Mouse (Mus musculus): ENCODE data around the gene Fcgrt. TPM values are rescaled to one million over a fixed set of nuclear protein-coding genes. Genes with fewer than 3 reads are reported as not detected.
A peak's percentile ranks its signal among the peaks of the same experiment; 100 is the strongest.

The Fcgrt gene
- polyA plus RNA-seq, 1 experiment from 2014 or later = 20.3 TPM

GRCm38 (mm10) chr7:45043307-45043706 is 60.3 kb downstream of the Fcgrt start:
- Histone ChIP-seq H3K4me2 (ENCODE audit: low read length) (no peak overlapping the region), H3K9me3 (replicated peaks; ENCODE audit: control insufficient read depth, low read length) (no peaks in the 10 kb centered on the region), H3K9ac (ENCODE audit: low read length) (no peak overlapping the region), H3K4me3 (ENCODE audit: low read depth, low read length) (no peak overlapping the region), H3K4me1 (ENCODE audit: control insufficient read depth, insufficient read depth, low read length) (no peaks in the 10 kb centered on the region), H3K27ac (ENCODE audit: low read depth, low read length) (no peak overlapping the region), H3K27me3 (replicated peaks; ENCODE audit: control insufficient read depth, insufficient read depth, low read length) (no peaks in the 10 kb centered on the region), H3K36me3 (ENCODE audit: control insufficient read depth, insufficient read depth, low read length) (peaks cover 99% of the 10 kb centered on the region)
- ATAC-seq (no peak), DNase-seq (ENCODE audit: low spot score) (no peak)
- WGBS = 92% methylated on average over 14 of the region's 14 CpGs

MicroRNA genes within 50 kb of the gene (microRNA counts, 519-probe panel; counts per million panel counts)
- 3,661 counts per million, percentile 37 among the panel's probes with 10 or more counts for microRNA mmu-miR-150

Small RNA genes within 50 kb of the gene (microRNA-seq; reads per million reads assigned to microRNA genes)
- gene Mir150 (42.2 reads per million, percentile 46 among the genes with 10 or more reads in this experiment), gene Mir5121 (9.9 reads per million, percentile 33 among the genes with 10 or more reads in this experiment)

Other genes starting within 250 kb of the Fcgrt start
- gene Pnkp, start 246.7 kb downstream of the Fcgrt start, polyA plus RNA-seq (2014; fragmentation: Nextera tagmentation; extraction: Ambion mirVana) = 30.0 and 31.7 TPM in 2 replicates
- 447 and 458 TPM in 2 replicates for gene Ptov1, start 234.1 kb downstream of the Fcgrt start, polyA plus RNA-seq (2014; fragmentation: Nextera tagmentation; extraction: Ambion mirVana)
- 75.4 and 94.0 TPM in 2 replicates for gene Med25, start 211.1 kb downstream of the Fcgrt start, polyA plus RNA-seq (2014; fragmentation: Nextera tagmentation; extraction: Ambion mirVana)
- gene Fuz, start 207.8 kb downstream of the Fcgrt start, polyA plus RNA-seq (2014; fragmentation: Nextera tagmentation; extraction: Ambion mirVana) = 18.2 and 18.3 TPM in 2 replicates
- gene Ap2a1, start 174.4 kb downstream of the Fcgrt start, polyA plus RNA-seq (2014; fragmentation: Nextera tagmentation; extraction: Ambion mirVana) = 85.6 and 99.3 TPM in 2 replicates
- not detected in 2 replicates for gene Tsks, start 160.6 kb downstream of the Fcgrt start, polyA plus RNA-seq (2014; fragmentation: Nextera tagmentation; extraction: Ambion mirVana)
- 37.3 and 41.0 TPM in 2 replicates for gene Cpt1c, start 129.0 kb downstream of the Fcgrt start, polyA plus RNA-seq (2014; fragmentation: Nextera tagmentation; extraction: Ambion mirVana)
- gene Prmt1, start 117.3 kb downstream of the Fcgrt start, polyA plus RNA-seq (2014; fragmentation: Nextera tagmentation; extraction: Ambion mirVana) = 241 and 274 TPM in 2 replicates
- gene Irf3, start 106.2 kb downstream of the Fcgrt start, polyA plus RNA-seq (2014; fragmentation: Nextera tagmentation; extraction: Ambion mirVana) = 52.7 and 60.6 TPM in 2 replicates
- 20.0 and 23.4 TPM in 2 replicates for gene Bcl2l12, start 105.1 kb downstream of the Fcgrt start, polyA plus RNA-seq (2014; fragmentation: Nextera tagmentation; extraction: Ambion mirVana)
- 40.5 and 47.8 TPM in 2 replicates for gene Scaf1, start 87.5 kb downstream of the Fcgrt start, polyA plus RNA-seq (2014; fragmentation: Nextera tagmentation; extraction: Ambion mirVana)
- gene Rras, start 85.9 kb downstream of the Fcgrt start, polyA plus RNA-seq (2014; fragmentation: Nextera tagmentation; extraction: Ambion mirVana) = 11.4 and 14.7 TPM in 2 replicates
- gene Prr12, start 51.0 kb downstream of the Fcgrt start, polyA plus RNA-seq (2014; fragmentation: Nextera tagmentation; extraction: Ambion mirVana) = 13.6 and 16.0 TPM in 2 replicates
- gene Nosip, start 41.4 kb downstream of the Fcgrt start, polyA plus RNA-seq (2014; fragmentation: Nextera tagmentation; extraction: Ambion mirVana) = 70.4 and 71.8 TPM in 2 replicates
- 12.0 and 13.4 TPM in 2 replicates for gene Prrg2, start 41.2 kb downstream of the Fcgrt start, polyA plus RNA-seq (2014; fragmentation: Nextera tagmentation; extraction: Ambion mirVana)
- 67.4 and 73.9 TPM in 2 replicates for gene Rcn3, start 11.6 kb downstream of the Fcgrt start, polyA plus RNA-seq (2014; fragmentation: Nextera tagmentation; extraction: Ambion mirVana)
- gene Rps11, start 20.6 kb upstream of the Fcgrt start, polyA plus RNA-seq (2014; fragmentation: Nextera tagmentation; extraction: Ambion mirVana) = 981 and 1,280 TPM in 2 replicates
- gene Rpl13a, start 24.9 kb upstream of the Fcgrt start, polyA plus RNA-seq (2014; fragmentation: Nextera tagmentation; extraction: Ambion mirVana) = 1,037 and 1,253 TPM in 2 replicates
- 0.22 and 0.88 TPM in 2 replicates for gene Gm45713, start 32.4 kb upstream of the Fcgrt start, polyA plus RNA-seq (2014; fragmentation: Nextera tagmentation; extraction: Ambion mirVana)
- 0.61 and 1.3 TPM in 2 replicates for gene Flt3l, start 32.6 kb upstream of the Fcgrt start, polyA plus RNA-seq (2014; fragmentation: Nextera tagmentation; extraction: Ambion mirVana)
- gene Pih1d1, start 50.5 kb upstream of the Fcgrt start, polyA plus RNA-seq (2014; fragmentation: Nextera tagmentation; extraction: Ambion mirVana) = 101 and 108 TPM in 2 replicates
- 24.4 and 26.8 TPM in 2 replicates for gene Aldh16a1, start 50.7 kb upstream of the Fcgrt start, polyA plus RNA-seq (2014; fragmentation: Nextera tagmentation; extraction: Ambion mirVana)
- gene Slc17a7, start 60.1 kb upstream of the Fcgrt start, polyA plus RNA-seq (2014; fragmentation: Nextera tagmentation; extraction: Ambion mirVana) = 14.6 and 15.9 TPM in 2 replicates
- gene Gfy, start 75.7 kb upstream of the Fcgrt start, polyA plus RNA-seq (2014; fragmentation: Nextera tagmentation; extraction: Ambion mirVana) = not detected in 2 replicates
- gene Pth2, start 77.1 kb upstream of the Fcgrt start, polyA plus RNA-seq (2014; fragmentation: Nextera tagmentation; extraction: Ambion mirVana) = not detected in 2 replicates
- gene Ccdc155, start 101.0 kb upstream of the Fcgrt start, polyA plus RNA-seq (2014; fragmentation: Nextera tagmentation; extraction: Ambion mirVana) = 0.43 and 0.52 TPM in 2 replicates
- 0.91 and 1.7 TPM in 2 replicates for gene Dkkl1, start 108.3 kb upstream of the Fcgrt start, polyA plus RNA-seq (2014; fragmentation: Nextera tagmentation; extraction: Ambion mirVana)
- 81.7 and 95.7 TPM in 2 replicates for gene Tead2, start 111.9 kb upstream of the Fcgrt start, polyA plus RNA-seq (2014; fragmentation: Nextera tagmentation; extraction: Ambion mirVana)
- gene Cd37, start 135.3 kb upstream of the Fcgrt start, polyA plus RNA-seq (2014; fragmentation: Nextera tagmentation; extraction: Ambion mirVana) = 0.99 and 1.4 TPM in 2 replicates
- 0.09 and 0.26 TPM in 2 replicates for gene Slc6a16, start 137.2 kb upstream of the Fcgrt start, polyA plus RNA-seq (2014; fragmentation: Nextera tagmentation; extraction: Ambion mirVana)
- not detected in 2 replicates for gene Slc6a21, start 173.7 kb upstream of the Fcgrt start, polyA plus RNA-seq (2014; fragmentation: Nextera tagmentation; extraction: Ambion mirVana)
- 6.5 and 9.8 TPM in 2 replicates for gene Trpm4, start 229.9 kb upstream of the Fcgrt start, polyA plus RNA-seq (2014; fragmentation: Nextera tagmentation; extraction: Ambion mirVana)
- gene Hrc, start 231.4 kb upstream of the Fcgrt start, polyA plus RNA-seq (2014; fragmentation: Nextera tagmentation; extraction: Ambion mirVana) = 0.06 TPM in 1 of 2 replicates, not detected in the other